Mouse (Mus musculus) intestine, postnatal 0 days (tissue): ENCODE data around the gene C2cd6. TPM values are rescaled to one million over a fixed set of nuclear protein-coding genes. Genes with fewer than 3 reads are reported as not detected.
A peak's percentile ranks its signal among the peaks of the same experiment; 100 is the strongest.

Experiments
- ATAC-seq: fragments of 200-750 bp; cut with Nextera tagmentation; 2 replicates; pipeline ENCODE4 v1.8.0; 2017; ENCODE audit warnings: mild to moderate bottlenecking, moderate TSS enrichment, moderate library complexity
- H3K27ac ChIP-seq: fragments of 300-500 bp; sonication (generic); 2 replicates; pipeline ENCODE4 v1.5.1; 2014; ENCODE audit warnings: mild to moderate bottlenecking, low read depth, low read length, moderate library complexity
- H3K27me3 ChIP-seq: fragments of 300-500 bp; sonication (generic); replicated peaks from 2 replicates; pipeline ENCODE4 v1.6.1; 2014; ENCODE audit warnings: low read length, mixed read lengths; ENCODE audit not compliant: control insufficient read depth, insufficient read depth
- H3K36me3 ChIP-seq: fragments of 300-500 bp; sonication (generic); 2 replicates; pipeline ENCODE4 v1.6.1; 2014; ENCODE audit warnings: mild to moderate bottlenecking, moderate library complexity; ENCODE audit not compliant: control insufficient read depth, insufficient read depth
- H3K4me1 ChIP-seq: fragments of 300-500 bp; sonication (generic); replicated peaks from 2 replicates; pipeline ENCODE4 v1.6.1; 2014; ENCODE audit warnings: antibody characterized with exemption, low read length, mixed read lengths; ENCODE audit not compliant: control insufficient read depth, insufficient read depth
- H3K4me2 ChIP-seq: fragments of 300-500 bp; sonication (generic); replicated peaks from 2 replicates; pipeline ENCODE4 v1.6.1; 2014; ENCODE audit warnings: low read depth, mild to moderate bottlenecking, moderate library complexity
- H3K4me3 ChIP-seq: fragments of 300-500 bp; sonication (generic); 2 replicates; pipeline ENCODE4 v1.5.1; 2014; ENCODE audit warnings: low read depth, low read length
- H3K9ac ChIP-seq: fragments of 300-500 bp; sonication (generic); 2 replicates; pipeline ENCODE4 v1.6.1; 2014; ENCODE audit warnings: mild to moderate bottlenecking, low read depth, low read length
- H3K9me3 ChIP-seq: fragments of 300-500 bp; sonication (generic); 2 replicates; pipeline ENCODE4 v1.6.1; 2016; ENCODE audit warnings: mixed run types; ENCODE audit not compliant: control insufficient read depth
- CTCF ChIP-seq: sonication (generic); IDR thresholded peaks from 2 replicates; pipeline ENCODE4 v1.5.1; 2016; ENCODE audit warnings: low read depth, mild to moderate bottlenecking, control low read depth, antibody characterized with exemption, moderate library complexity
- WGBS: fragments of 180-500 bp; shearing (Covaris S2); extraction: QIAGEN DNeasy Blood & Tissue Kit; methylation state at CpG from one replicate; pipeline ENCODE4 v1.1.7; 2014; 5-methylcytosine and 5-hydroxymethylcytosine counted together
- polyA plus RNA-seq: library from polyadenylated mRNA; unstranded; fragments of >200 nt; fragmentation: Nextera tagmentation; extraction: Ambion mirVana; gene quantifications from 2 replicates; pipeline ENCODE4 v1.2.1, GENCODE M21; 2015

Gene C2cd6
- polyA plus RNA-seq, result not detected in 2 replicates

GRCm38 (mm10) chr1:59094705-59095104 lies at the start of gene C2cd6:
C2cd6 (minus strand) TSS chr1:59094900.
- Histone ChIP-seq H3K27me3 (no peaks in the 10 kb centered on the region), H3K9ac (no peak within 1 kb of the TSS), H3K36me3 (no peaks in the 10 kb centered on the region), H3K9me3 (no peaks in the 10 kb centered on the region), H3K4me3 (no peak within 1 kb of the TSS), H3K27ac (no peak within 1 kb of the TSS), H3K4me1 (no peaks in the 10 kb centered on the region), H3K4me2 (no peak within 1 kb of the TSS)
- no peak for TF ChIP-seq CTCF
- WGBS, result 87% methylated on average over 19 of the region's 19 CpGs
- no peak for ATAC-seq

- H3K27ac ChIP-seq, result no peak overlapping the region
- H3K27me3 ChIP-seq, result no peaks in the 10 kb centered on the region
- H3K9me3 ChIP-seq, result no peaks in the 10 kb centered on the region
- H3K9ac ChIP-seq, result no peak overlapping the region
- H3K36me3 ChIP-seq, result no peaks in the 10 kb centered on the region
- no peaks in the 10 kb centered on the region for H3K4me1 ChIP-seq
- ATAC-seq, result no peak
- no peak overlapping the region for H3K4me3 ChIP-seq
- peak; percentile 81 for TF ChIP-seq CTCF
- H3K4me2 ChIP-seq, result no peak overlapping the region
These were observed 48.1 kb upstream of the C2cd6 start for GRCm38 (mm10) chr1:59142809-59143208.

- H3K27me3 ChIP-seq, result no peaks in the 10 kb centered on the region
- no peak overlapping the region for H3K4me3 ChIP-seq
- no peaks in the 10 kb centered on the region for H3K4me1 ChIP-seq
- H3K27ac ChIP-seq, result no peak overlapping the region
- H3K9ac ChIP-seq, result no peak overlapping the region
- no peak for TF ChIP-seq CTCF
- H3K9me3 ChIP-seq, result no peaks in the 10 kb centered on the region
- no peaks in the 10 kb centered on the region for H3K36me3 ChIP-seq
- H3K4me2 ChIP-seq, result no peak overlapping the region
- no peak for ATAC-seq
- WGBS, result 73% methylated on average over 5 of the region's 5 CpGs
These were observed 39.7 kb upstream of the C2cd6 start for GRCm38 (mm10) chr1:59134419-59134818.

- 81% methylated on average over 7 of the region's 7 CpGs for WGBS
- TF ChIP-seq CTCF, result no peak
- Histone ChIP-seq H3K27ac (no peak overlapping the region), H3K4me3 (no peak overlapping the region), H3K9ac (no peak overlapping the region), H3K36me3 (no peaks in the 10 kb centered on the region), H3K4me1 (no peaks in the 10 kb centered on the region), H3K27me3 (no peaks in the 10 kb centered on the region), H3K4me2 (no peak overlapping the region), H3K9me3 (no peaks in the 10 kb centered on the region)
- ATAC-seq, result no peak
These were observed 34.2 kb upstream of the C2cd6 start for GRCm38 (mm10) chr1:59128879-59129278.

GRCm38 (mm10) chr1:59125558-59125957 lies 30.9 kb upstream of the C2cd6 start:
- WGBS, result 37% methylated on average over 5 of the region's 5 CpGs
- no peak for TF ChIP-seq CTCF
- no peak overlapping the region for H3K27ac ChIP-seq
- no peak overlapping the region; the same call in 1 of the 2 replicates for H3K4me2 ChIP-seq
- no peaks in the 10 kb centered on the region for H3K36me3 ChIP-seq
- no peak overlapping the region for H3K9ac ChIP-seq
- H3K4me1 ChIP-seq, result no peaks in the 10 kb centered on the region
- no peak overlapping the region for H3K4me3 ChIP-seq
- no peaks in the 10 kb centered on the region for H3K9me3 ChIP-seq
- peak; percentile 79 for ATAC-seq
- H3K27me3 ChIP-seq, result no peaks in the 10 kb centered on the region

GRCm38 (mm10) chr1:59119720-59120457 lies 25.2 kb upstream of the C2cd6 start, which contains the start of gene Tmem237:
Tmem237 (minus strand) TSS chr1:59120408.
- Histone ChIP-seq H3K27me3 (no peaks in the 10 kb centered on the region), H3K9me3 (no peaks in the 10 kb centered on the region), H3K4me3 (peak within 1 kb of the TSS; percentile 82), H3K4me2 (peak within 1 kb of the TSS; percentile 83), H3K36me3 (no peaks in the 10 kb centered on the region), H3K9ac (peak within 1 kb of the TSS; percentile 71), H3K27ac (peak within 1 kb of the TSS; percentile 55), H3K4me1 (no peaks in the 10 kb centered on the region)
- peak; percentile 29; the same call in 1 of the 2 replicates for TF ChIP-seq CTCF
- ATAC-seq, result peak; percentile 95
- under 1% methylated on average over 74 of the region's 74 CpGs for WGBS
